Mouse (Mus musculus): ENCODE measurements around the gene Rapgef1. TPM values are rescaled to one million over a fixed set of nuclear protein-coding genes. Genes with fewer than 3 reads are reported as not detected.

Rapgef1 gene
- polyA plus RNA-seq, 1 experiment from 2014 or later: 25.3 TPM

DNA sequence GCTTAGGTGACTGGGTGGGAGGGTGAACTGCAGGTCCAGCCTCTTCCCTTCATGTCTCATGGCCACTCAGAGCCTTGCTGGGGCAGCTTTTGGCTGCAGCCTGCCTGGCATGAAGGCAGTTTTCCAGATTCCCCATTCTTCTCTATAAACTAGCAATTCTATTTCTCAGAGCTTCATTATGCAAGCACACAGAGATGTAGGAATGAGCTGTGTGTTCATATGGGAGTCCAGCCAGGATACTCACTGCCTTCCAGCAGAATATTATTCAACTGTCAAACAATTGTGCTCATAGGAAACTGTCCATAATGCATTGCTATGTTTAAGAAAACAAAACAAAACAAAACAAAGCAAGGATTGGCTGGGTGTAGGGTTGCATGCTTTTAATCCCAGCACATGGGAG is 50.2 kb downstream of the Rapgef1 start:
- no peaks in the 10 kb centered on the region for H3K9me3 ChIP-seq (ENCODE audit: control insufficient read depth, low read length)
- H3K27me3 ChIP-seq (ENCODE audit: control insufficient read depth, insufficient read depth, low read length): no peaks in the 10 kb centered on the region
- peaks cover 20% of the 10 kb centered on the region for H3K4me1 ChIP-seq (ENCODE audit: control insufficient read depth, insufficient read depth, low read length)
- no peaks in the 10 kb centered on the region for H3K36me3 ChIP-seq (ENCODE audit: control insufficient read depth, insufficient read depth, low read length)
- H3K4me2 ChIP-seq (ENCODE audit: low read length): no peak overlapping the region
- DNase-seq (peak; percentile 14), ATAC-seq (ENCODE audit: low FRiP score, low TSS enrichment) (no peak)
- no peak overlapping the region for H3K27ac ChIP-seq (replicated peaks; ENCODE audit: low read depth, low read length)
- H3K4me3 ChIP-seq (replicated peaks; ENCODE audit: low read depth, low read length): no peak overlapping the region
- H3K9ac ChIP-seq (replicated peaks; ENCODE audit: low read length): no peak overlapping the region

DNA sequence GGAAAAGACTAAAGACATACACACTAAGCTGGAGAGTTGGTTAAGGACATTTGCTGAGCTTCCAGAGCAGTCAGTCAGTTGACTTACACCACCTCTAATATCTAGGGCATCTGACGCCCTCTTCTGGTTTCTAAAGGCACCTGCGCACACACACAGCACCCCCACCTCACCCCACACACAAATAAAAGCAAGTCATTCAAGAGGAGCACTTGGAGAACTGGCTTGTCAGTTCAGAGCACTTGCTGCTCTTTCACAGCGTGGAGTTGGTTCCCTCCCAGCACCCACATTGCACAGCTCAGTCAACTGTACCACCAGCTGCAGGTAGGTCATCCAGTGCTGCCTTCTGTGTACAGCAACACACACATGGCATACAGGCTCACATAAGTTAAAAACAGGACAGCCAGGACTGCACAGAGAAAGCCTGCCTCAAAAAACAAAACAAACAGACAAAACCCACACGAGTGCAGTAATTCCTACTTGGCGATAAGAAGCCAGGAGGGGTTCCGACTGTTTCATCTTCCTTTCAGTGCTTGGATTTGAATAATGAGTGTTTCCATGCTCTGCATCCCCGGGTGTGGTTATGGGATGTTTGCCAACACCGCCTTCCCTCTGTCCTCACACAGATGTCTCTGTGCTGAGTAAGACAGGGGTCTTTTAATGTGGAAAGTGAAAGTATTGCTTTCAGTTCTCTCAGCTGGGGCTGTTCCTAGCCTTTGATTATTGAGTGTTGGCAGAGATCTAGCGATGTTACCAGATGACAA is 50.9 kb downstream of the Rapgef1 start:
- ATAC-seq (ENCODE audit: low FRiP score, low TSS enrichment) (no peak), DNase-seq (peak; percentile 58)
- H3K4me2 ChIP-seq (ENCODE audit: low read length): no peak overlapping the region
- no peaks in the 10 kb centered on the region for H3K27me3 ChIP-seq (ENCODE audit: control insufficient read depth, insufficient read depth, low read length)
- H3K9ac ChIP-seq (replicated peaks; ENCODE audit: low read length): no peak overlapping the region
- no peak overlapping the region for H3K4me3 ChIP-seq (replicated peaks; ENCODE audit: low read depth, low read length)
- H3K36me3 ChIP-seq (ENCODE audit: control insufficient read depth, insufficient read depth, low read length): no peaks in the 10 kb centered on the region
- peaks cover 20% of the 10 kb centered on the region for H3K4me1 ChIP-seq (ENCODE audit: control insufficient read depth, insufficient read depth, low read length)
- 0 out of 2 replicates have a peak overlapping the region, but pooled peaks have one; percentile 9 for H3K27ac ChIP-seq (replicated peaks; ENCODE audit: low read depth, low read length)
- H3K9me3 ChIP-seq (ENCODE audit: control insufficient read depth, low read length): no peaks in the 10 kb centered on the region
- 47% methylated on average over 9 of the region's 9 CpGs for WGBS

DNA sequence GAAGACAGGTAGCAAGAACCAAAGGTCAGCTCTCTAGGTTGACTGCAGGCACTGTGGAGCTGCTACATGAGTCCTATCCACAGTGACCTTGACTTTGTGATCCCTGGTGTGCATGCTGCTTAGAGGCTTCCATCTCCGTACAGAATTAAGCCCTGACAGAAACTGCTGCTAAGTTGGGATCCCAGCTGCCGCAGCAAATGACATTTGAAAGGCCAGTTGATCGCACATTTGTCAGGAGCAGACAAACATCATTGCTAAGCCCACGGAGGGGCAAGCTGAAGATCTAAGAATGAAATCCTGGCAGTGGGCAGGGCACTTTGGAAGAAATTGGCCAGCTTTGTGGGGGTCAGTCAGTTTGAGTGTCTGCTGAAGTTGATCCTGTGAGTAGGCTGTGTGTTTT is 51.9 kb downstream of the Rapgef1 start:
- Histone ChIP-seq H3K9ac (replicated peaks; ENCODE audit: low read length) (no peak overlapping the region), H3K27me3 (ENCODE audit: control insufficient read depth, insufficient read depth, low read length) (no peaks in the 10 kb centered on the region), H3K4me1 (ENCODE audit: control insufficient read depth, insufficient read depth, low read length) (peaks cover 18% of the 10 kb centered on the region), H3K4me3 (replicated peaks; ENCODE audit: low read depth, low read length) (no peak overlapping the region), H3K36me3 (ENCODE audit: control insufficient read depth, insufficient read depth, low read length) (no peaks in the 10 kb centered on the region), H3K27ac (replicated peaks; ENCODE audit: low read depth, low read length) (no peak overlapping the region), H3K4me2 (ENCODE audit: low read length) (no peak overlapping the region), H3K9me3 (ENCODE audit: control insufficient read depth, low read length) (no peaks in the 10 kb centered on the region)
- DNase-seq (no peak), ATAC-seq (ENCODE audit: low FRiP score, low TSS enrichment) (no peak)
- 66% methylated on average over 4 of the region's 4 CpGs for WGBS

DNA sequence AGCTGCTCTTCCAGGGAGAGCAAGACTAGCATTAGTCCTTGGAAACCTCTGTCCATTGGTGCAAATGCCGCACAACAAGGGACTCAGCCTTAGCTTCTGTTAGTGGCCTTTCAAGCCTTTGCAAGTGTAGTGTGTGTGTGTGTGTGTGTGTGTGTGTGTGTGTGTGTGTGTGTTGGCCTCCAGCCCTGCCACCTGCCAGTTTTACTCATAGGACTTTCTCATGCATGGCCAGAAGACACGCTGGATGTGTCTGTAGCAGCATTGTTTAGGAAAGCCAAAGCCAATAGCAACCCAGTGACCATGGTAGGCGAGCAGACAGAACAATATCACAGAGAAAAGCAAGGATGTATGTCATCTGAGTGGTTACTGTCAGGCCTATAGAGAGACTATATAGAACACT is 52.3 kb downstream of the Rapgef1 start:
- H3K4me3 ChIP-seq (replicated peaks; ENCODE audit: low read depth, low read length): no peak overlapping the region
- no peak overlapping the region for H3K9ac ChIP-seq (replicated peaks; ENCODE audit: low read length)
- H3K27ac ChIP-seq (replicated peaks; ENCODE audit: low read depth, low read length): no peak overlapping the region
- WGBS: 82% methylated on average over 3 of the region's 3 CpGs
- H3K4me1 ChIP-seq (ENCODE audit: control insufficient read depth, insufficient read depth, low read length): peaks cover 16% of the 10 kb centered on the region
- ATAC-seq (ENCODE audit: low FRiP score, low TSS enrichment) (no peak), DNase-seq (no peak)
- no peaks in the 10 kb centered on the region for H3K9me3 ChIP-seq (ENCODE audit: control insufficient read depth, low read length)
- H3K4me2 ChIP-seq (ENCODE audit: low read length): no peak overlapping the region
- H3K27me3 ChIP-seq (ENCODE audit: control insufficient read depth, insufficient read depth, low read length): no peaks in the 10 kb centered on the region
- H3K36me3 ChIP-seq (ENCODE audit: control insufficient read depth, insufficient read depth, low read length): no peaks in the 10 kb centered on the region

DNA sequence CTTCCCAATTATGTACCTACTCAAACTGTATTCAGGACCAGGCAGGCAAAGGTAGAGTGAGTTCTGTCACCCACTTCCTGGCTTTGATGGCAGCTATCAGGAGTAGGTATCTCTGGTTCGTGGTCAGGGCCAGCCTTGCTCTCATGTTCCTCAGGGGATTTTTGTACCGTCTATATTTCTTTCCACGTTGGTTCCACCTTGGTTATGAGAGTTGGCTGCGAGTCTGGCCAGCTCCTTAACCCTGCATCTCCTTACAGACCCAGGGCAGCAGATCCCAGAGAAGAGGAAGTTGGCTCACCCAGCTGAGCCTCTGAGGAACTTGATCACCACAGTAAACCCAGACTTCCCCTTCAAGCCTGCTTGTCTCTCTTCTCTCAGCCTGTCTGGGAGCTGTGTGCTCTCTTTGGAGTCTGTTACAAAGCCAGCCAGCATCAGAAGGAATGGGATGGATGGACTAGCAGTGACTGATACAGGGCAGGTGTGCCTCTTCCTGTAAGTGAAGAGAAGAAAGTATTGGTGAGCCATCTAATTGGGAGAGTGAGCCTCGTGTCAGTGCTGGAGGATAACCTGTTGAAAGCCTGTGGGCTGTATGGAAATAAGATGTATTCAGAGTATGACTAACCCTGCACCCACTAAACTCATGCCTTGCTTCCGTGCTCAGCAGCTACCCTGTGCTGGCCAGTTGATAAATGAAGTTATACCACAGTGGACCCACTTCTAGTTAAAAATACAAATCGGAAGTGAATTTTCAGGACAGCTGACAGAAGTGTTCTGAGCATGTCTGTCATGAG is 53.4 kb downstream of the Rapgef1 start:
- H3K9me3 ChIP-seq (ENCODE audit: control insufficient read depth, low read length): no peaks in the 10 kb centered on the region
- WGBS: 92% methylated on average over 7 of the region's 7 CpGs
- no peak overlapping the region for H3K4me3 ChIP-seq (replicated peaks; ENCODE audit: low read depth, low read length)
- no peak overlapping the region for H3K9ac ChIP-seq (replicated peaks; ENCODE audit: low read length)
- H3K4me2 ChIP-seq (ENCODE audit: low read length): no peak overlapping the region
- no peak overlapping the region for H3K27ac ChIP-seq (replicated peaks; ENCODE audit: low read depth, low read length)
- peaks cover 16% of the 10 kb centered on the region for H3K4me1 ChIP-seq (ENCODE audit: control insufficient read depth, insufficient read depth, low read length)
- no peak for DNase-seq
- no peaks in the 10 kb centered on the region for H3K27me3 ChIP-seq (ENCODE audit: control insufficient read depth, insufficient read depth, low read length)
- no peaks in the 10 kb centered on the region for H3K36me3 ChIP-seq (ENCODE audit: control insufficient read depth, insufficient read depth, low read length)
- no peak for ATAC-seq (ENCODE audit: low FRiP score, low TSS enrichment)

DNA sequence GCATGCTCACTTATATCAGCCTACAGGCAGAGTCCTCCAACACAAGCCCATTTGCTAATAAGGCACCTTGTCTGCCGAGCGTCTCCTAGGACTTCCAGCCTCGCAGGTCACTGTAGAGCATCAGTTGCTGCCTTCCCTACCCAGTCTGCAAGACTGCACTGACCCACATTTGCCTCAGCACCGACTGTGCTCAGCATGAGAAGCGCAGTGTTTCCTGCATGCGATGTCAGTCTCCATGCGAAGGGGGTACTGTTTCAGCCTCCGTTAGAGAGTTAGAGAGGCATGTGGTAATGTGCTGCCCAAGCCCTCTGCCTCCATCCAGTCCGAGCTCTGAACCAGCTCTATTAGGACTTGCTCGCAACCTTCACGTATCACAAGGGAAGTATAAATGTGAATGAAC is 54.6 kb downstream of the Rapgef1 start:
- no peak overlapping the region for H3K27ac ChIP-seq (replicated peaks; ENCODE audit: low read depth, low read length)
- no peaks in the 10 kb centered on the region for H3K27me3 ChIP-seq (ENCODE audit: control insufficient read depth, insufficient read depth, low read length)
- no peak for ATAC-seq (ENCODE audit: low FRiP score, low TSS enrichment)
- WGBS: 72% methylated on average over 11 of the region's 11 CpGs
- H3K4me2 ChIP-seq (ENCODE audit: low read length): no peak overlapping the region
- H3K36me3 ChIP-seq (ENCODE audit: control insufficient read depth, insufficient read depth, low read length): peaks cover under 1% of the 10 kb centered on the region; the same call in 1 of the 2 replicates
- no peak overlapping the region for H3K9ac ChIP-seq (replicated peaks; ENCODE audit: low read length)
- H3K4me3 ChIP-seq (replicated peaks; ENCODE audit: low read depth, low read length): no peak overlapping the region
- H3K9me3 ChIP-seq (ENCODE audit: control insufficient read depth, low read length): no peaks in the 10 kb centered on the region
- H3K4me1 ChIP-seq (ENCODE audit: control insufficient read depth, insufficient read depth, low read length): peaks cover 16% of the 10 kb centered on the region
- DNase-seq: no peak

DNA sequence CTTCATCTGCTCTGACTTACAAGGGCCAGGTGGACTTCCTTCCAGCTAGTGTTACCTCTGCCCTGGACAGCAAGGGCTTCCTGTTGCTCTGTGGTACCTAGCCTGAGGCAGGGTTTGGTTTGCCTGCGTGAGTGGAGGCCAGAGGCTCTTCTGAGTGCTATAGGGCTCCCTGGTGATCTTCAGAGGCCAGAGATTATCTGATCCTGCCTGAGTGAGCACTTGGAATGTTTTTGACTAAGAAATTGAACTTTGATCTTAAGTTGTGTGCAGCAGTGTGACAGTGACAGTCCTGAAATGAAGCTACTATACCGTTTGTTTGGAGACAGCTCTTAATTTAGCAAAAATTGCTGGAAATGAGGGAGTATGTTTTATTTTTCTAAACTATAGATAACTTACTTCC is 55.0 kb downstream of the Rapgef1 start:
- H3K9ac ChIP-seq (replicated peaks; ENCODE audit: low read length): no peak overlapping the region
- H3K4me1 ChIP-seq (ENCODE audit: control insufficient read depth, insufficient read depth, low read length): peaks cover 16% of the 10 kb centered on the region
- no peak overlapping the region for H3K4me2 ChIP-seq (ENCODE audit: low read length)
- H3K9me3 ChIP-seq (ENCODE audit: control insufficient read depth, low read length): no peaks in the 10 kb centered on the region
- H3K27me3 ChIP-seq (ENCODE audit: control insufficient read depth, insufficient read depth, low read length): no peaks in the 10 kb centered on the region
- no peak overlapping the region for H3K4me3 ChIP-seq (replicated peaks; ENCODE audit: low read depth, low read length)
- 19% methylated on average over 2 of the region's 2 CpGs for WGBS
- H3K36me3 ChIP-seq (ENCODE audit: control insufficient read depth, insufficient read depth, low read length): peaks cover 5% of the 10 kb centered on the region; the same call in 1 of the 2 replicates
- DNase-seq (no peak), ATAC-seq (ENCODE audit: low FRiP score, low TSS enrichment) (no peak)
- H3K27ac ChIP-seq (replicated peaks; ENCODE audit: low read depth, low read length): no peak overlapping the region

DNA sequence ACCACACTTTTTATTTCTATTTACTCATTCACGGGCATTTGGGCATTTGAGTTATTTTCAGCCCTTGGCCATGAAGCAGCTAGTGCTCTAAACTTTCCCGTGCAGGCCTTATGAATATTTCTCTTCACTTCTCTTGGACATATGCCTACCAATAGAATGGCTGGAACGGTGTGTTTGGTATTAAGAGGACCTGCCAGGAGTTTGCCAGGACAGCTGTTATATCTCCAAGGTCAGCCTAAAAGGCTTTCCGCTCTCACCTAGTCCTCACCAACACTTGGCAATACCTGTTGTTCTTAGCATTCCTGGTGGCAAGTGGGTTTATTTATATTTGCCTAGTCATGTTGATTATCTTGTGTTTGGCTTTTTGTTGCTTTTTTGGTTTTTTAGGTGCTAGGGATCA is 56.3 kb downstream of the Rapgef1 start:
- Histone ChIP-seq H3K4me2 (ENCODE audit: low read length) (no peak overlapping the region), H3K4me1 (ENCODE audit: control insufficient read depth, insufficient read depth, low read length) (peaks cover 5% of the 10 kb centered on the region), H3K9me3 (ENCODE audit: control insufficient read depth, low read length) (no peaks in the 10 kb centered on the region), H3K27ac (replicated peaks; ENCODE audit: low read depth, low read length) (no peak overlapping the region), H3K9ac (replicated peaks; ENCODE audit: low read length) (no peak overlapping the region), H3K27me3 (ENCODE audit: control insufficient read depth, insufficient read depth, low read length) (no peaks in the 10 kb centered on the region), H3K4me3 (replicated peaks; ENCODE audit: low read depth, low read length) (no peak overlapping the region), H3K36me3 (ENCODE audit: control insufficient read depth, insufficient read depth, low read length) (peaks cover 6% of the 10 kb centered on the region; the same call in 1 of the 2 replicates)
- 82% methylated on average over 4 of the region's 4 CpGs for WGBS
- no peak for ATAC-seq (ENCODE audit: low FRiP score, low TSS enrichment)
- DNase-seq: no peak

DNA sequence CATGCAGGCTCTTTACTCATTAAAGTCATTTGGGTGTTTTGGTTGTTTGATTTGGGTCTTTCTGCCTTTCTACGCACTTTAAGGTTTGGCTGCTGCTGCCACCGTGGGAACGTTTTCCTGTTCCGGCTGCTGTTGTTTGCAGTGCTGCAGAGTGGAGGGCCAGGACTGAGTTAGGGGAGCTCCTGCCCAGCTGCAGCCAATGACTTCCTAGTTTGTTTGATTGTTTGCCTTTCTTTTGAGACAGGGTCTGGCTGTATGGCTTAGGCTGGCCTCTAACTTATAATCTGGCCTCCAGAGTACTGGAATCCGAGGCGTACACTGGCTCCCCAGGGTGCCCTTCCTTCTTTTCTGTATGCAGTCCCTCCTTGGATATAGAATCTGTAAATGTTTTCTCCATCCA is 57.0 kb downstream of the Rapgef1 start:
- no peak overlapping the region for H3K27ac ChIP-seq (replicated peaks; ENCODE audit: low read depth, low read length)
- ATAC-seq (ENCODE audit: low FRiP score, low TSS enrichment) (no peak), DNase-seq (no peak)
- H3K4me2 ChIP-seq (ENCODE audit: low read length): no peak overlapping the region
- no peak overlapping the region for H3K9ac ChIP-seq (replicated peaks; ENCODE audit: low read length)
- 61% methylated on average over 6 of the region's 6 CpGs for WGBS
- no peaks in the 10 kb centered on the region for H3K9me3 ChIP-seq (ENCODE audit: control insufficient read depth, low read length)
- peaks cover 6% of the 10 kb centered on the region; the same call in 1 of the 2 replicates for H3K36me3 ChIP-seq (ENCODE audit: control insufficient read depth, insufficient read depth, low read length)
- no peaks in the 10 kb centered on the region for H3K4me1 ChIP-seq (ENCODE audit: control insufficient read depth, insufficient read depth, low read length)
- no peak overlapping the region for H3K4me3 ChIP-seq (replicated peaks; ENCODE audit: low read depth, low read length)
- H3K27me3 ChIP-seq (ENCODE audit: control insufficient read depth, insufficient read depth, low read length): no peaks in the 10 kb centered on the region
